Mouse (Mus musculus) MEL (cell line): ENCODE results near the gene Mon1a.

Experiments used
- CHD2 ChIP-seq: IDR thresholded peaks from 2 replicates; pipeline ENCODE4 v1.6.1; 2011; ENCODE audit warnings: low read length, improper control_type of control experiment
- CTCF ChIP-seq, 3 experiments: IDR thresholded peaks in 2 of 3; conservative IDR thresholded peaks in 1 of 3; 2 replicates each; pipeline ENCODE4 v1.5.1; 2011 to 2012; ENCODE audit warnings: low read length in 3 of 3, low read depth in 2 of 3, mild to moderate bottlenecking in 2 of 3, improper control_type of control experiment in 1 of 3, inconsistent platforms in 1 of 3, mixed read lengths in 1 of 3, moderate library complexity in 1 of 3; ENCODE audit not compliant: control insufficient read depth in 1 of 3, insufficient read depth in 1 of 3, poor library complexity in 1 of 3, severe bottlenecking in 1 of 3
- EP300 ChIP-seq, 2 experiments: IDR thresholded peaks; 2 replicates each; pipeline ENCODE4 v1.6.1; 2011; ENCODE audit warnings: improper control_type of control experiment in 2 of 2, low read length in 2 of 2, low read depth in 1 of 2, mild to moderate bottlenecking in 1 of 2
- ETS1 ChIP-seq: IDR thresholded peaks from 2 replicates; pipeline ENCODE4 v1.6.1; 2012; ENCODE audit warnings: low read depth, mild to moderate bottlenecking, inconsistent platforms, low read length, improper control_type of control experiment, moderate library complexity
- GATA1 ChIP-seq: IDR thresholded peaks from 2 replicates; pipeline ENCODE4 v1.6.1; 2011; ENCODE audit warnings: low read depth, low read length, improper control_type of control experiment
- KAT2A ChIP-seq: conservative IDR thresholded peaks from 2 replicates; pipeline ENCODE4 v1.6.1; 2012; ENCODE audit warnings: low read depth, low read length, improper control_type of control experiment, inconsistent platforms
- MAFK ChIP-seq: IDR thresholded peaks from 2 replicates; pipeline ENCODE4 v1.6.1; 2011; ENCODE audit warnings: low read depth, mild to moderate bottlenecking, low read length, improper control_type of control experiment, borderline replicate concordance
- MAZ ChIP-seq: IDR thresholded peaks from 2 replicates; pipeline ENCODE4 v1.6.1; 2012; ENCODE audit warnings: low read depth, mild to moderate bottlenecking, inconsistent platforms, low read length, improper control_type of control experiment
- MXI1 ChIP-seq: IDR thresholded peaks from 2 replicates; pipeline ENCODE4 v1.6.1; 2011; ENCODE audit warnings: mild to moderate bottlenecking, low read depth, low read length, improper control_type of control experiment
- POLR2A ChIP-seq, 2 experiments: IDR thresholded peaks; 2 replicates each; pipeline ENCODE4 v1.6.1; 2011 to 2012; ENCODE audit warnings: low read length in 2 of 2, mild to moderate bottlenecking in 2 of 2, control low read depth in 1 of 2, improper control_type of control experiment in 1 of 2, low read depth in 1 of 2, moderate library complexity in 1 of 2; ENCODE audit not compliant: control insufficient read depth in 1 of 2, insufficient read depth in 1 of 2, poor library complexity in 1 of 2
- SIN3A ChIP-seq: IDR thresholded peaks from 2 replicates; pipeline ENCODE4 v1.6.1; 2012; ENCODE audit warnings: low read length, improper control_type of control experiment, inconsistent platforms
- SMC3 ChIP-seq: IDR thresholded peaks from 2 replicates; pipeline ENCODE4 v1.6.1; 2011; ENCODE audit warnings: low read depth, low read length, improper control_type of control experiment
- TAL1 ChIP-seq: IDR thresholded peaks from 2 replicates; pipeline ENCODE4 v1.6.1; 2012; ENCODE audit warnings: mild to moderate bottlenecking, inconsistent platforms, low read length, moderate library complexity, mixed read lengths
- TCF12 ChIP-seq: IDR thresholded peaks from 2 replicates; pipeline ENCODE4 v1.6.1; 2014; ENCODE audit warnings: low read depth, mild to moderate bottlenecking, inconsistent platforms, low read length, improper control_type of control experiment, moderate library complexity

DNA sequence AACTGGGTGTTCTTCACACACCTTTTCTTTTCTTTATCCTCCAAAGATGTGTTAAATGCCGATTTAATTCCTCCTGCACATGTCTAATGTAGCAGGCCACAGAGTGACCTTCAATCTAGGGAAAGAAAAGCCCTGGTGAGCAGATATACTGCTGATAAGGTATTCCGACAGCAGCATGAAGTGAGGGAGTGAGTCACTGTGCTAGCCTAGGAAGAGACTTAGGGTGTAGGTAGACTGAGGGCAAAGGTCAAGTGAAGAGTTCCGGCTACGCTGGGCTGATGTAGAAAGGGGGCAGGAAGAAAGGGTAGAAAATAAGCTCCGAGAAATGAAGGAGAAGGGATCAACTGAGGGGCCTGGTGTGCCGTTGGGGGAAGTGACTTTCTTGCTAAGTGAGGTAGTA, 2.3 kb downstream of the Mon1a start:
- TF ChIP-seq GATA1 (no peak), POLR2A (IDR thresholded peaks at IDR 0.05; ENCODE audit: control insufficient read depth in 1 of 2, insufficient read depth in 1 of 2, low read depth in 1 of 2, low read length in 2 of 2, poor library complexity in 1 of 2) (no peak), MXI1 (no peak), ETS1 (no peak), SIN3A (no peak), EP300 (IDR thresholded peaks at IDR 0.05; ENCODE audit: low read depth in 1 of 2, low read length in 2 of 2) (no peak), TAL1 (no peak), MAFK (no peak), CTCF (IDR thresholded peaks at IDR 0.05 in 2 of 3, conservative IDR thresholded peaks at IDR 0.05 in 1 of 3; ENCODE audit: control insufficient read depth in 1 of 3, insufficient read depth in 1 of 3, low read depth in 2 of 3, low read length in 3 of 3, poor library complexity in 1 of 3, severe bottlenecking in 1 of 3) (no peak), TCF12 (no peak), KAT2A (no peak), CHD2 (no peak), SMC3 (no peak), MAZ (no peak)
